Mouse (Mus musculus): ENCODE results near the gene Reps2. TPM values are rescaled to one million over a fixed set of nuclear protein-coding genes. Genes with fewer than 3 reads are reported as not detected.

Gene Reps2
- total RNA-seq, 1 experiment: 1.5 TPM

DNA sequence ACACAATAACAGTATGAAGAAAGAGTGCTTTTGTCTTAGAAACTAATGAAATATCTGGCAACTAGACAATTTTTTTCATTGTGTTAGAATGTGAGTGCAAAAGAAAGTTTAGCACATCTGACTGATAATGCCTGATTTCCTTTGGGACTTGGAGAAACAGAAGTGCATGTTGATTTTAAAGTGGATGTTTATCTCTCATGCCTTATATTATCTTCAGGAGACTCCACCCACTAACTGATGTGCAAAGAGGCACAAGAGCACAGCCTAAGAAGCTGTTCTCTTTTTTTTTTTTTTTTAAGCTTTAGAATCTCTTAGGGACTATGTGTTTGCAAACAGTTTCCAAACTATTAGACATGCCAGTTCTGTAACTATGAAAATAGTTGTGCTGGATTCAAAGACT, 7.7 kb upstream of the Reps2 start:
- Histone ChIP-seq H3K36me3 (ENCODE audit: control insufficient read depth, insufficient read depth, low read length, poor library complexity, severe bottlenecking) (no peaks in the 10 kb centered on the region), H3K27ac (ENCODE audit: insufficient read depth, low read depth, low read length, poor library complexity, severe bottlenecking) (no peak overlapping the region), H3K9me3 (ENCODE audit: control insufficient read depth, insufficient read depth, low read depth, low read length) (no peaks in the 10 kb centered on the region), H3K4me3 (ENCODE audit: insufficient read depth in 1 of 2, low read depth in 1 of 2, low read length in 2 of 2, poor library complexity in 1 of 2, severe bottlenecking in 1 of 2) (no peak overlapping the region), H3K4me1 (ENCODE audit: control insufficient read depth in 2 of 2, insufficient read depth in 2 of 2, low read length in 2 of 2, poor library complexity in 1 of 2) (no peaks in the 10 kb centered on the region), H3K9ac (ENCODE audit: insufficient read depth, low read depth, low read length, poor library complexity, severe bottlenecking) (no peak overlapping the region)
- in situ Hi-C loops (cut with MboI; ENCODE audit: low sequenced_read_pairs in 2 of 2, unreplicated experiment in 2 of 2): no loop called here
- DNase-seq (ENCODE audit: low read depth, low spot score): no peak
- TF ChIP-seq CHD2 (IDR thresholded peaks at IDR 0.05; ENCODE audit: low read depth, low read length): no peak
- TF ChIP-seq ZC3H11A (IDR thresholded peaks at IDR 0.05; ENCODE audit: borderline replicate concordance, low read depth, low read length): no peak
- no peak for TF ChIP-seq MAFK (IDR thresholded peaks at IDR 0.05; ENCODE audit: insufficient read depth, low read depth, low read length)
- no peak for TF ChIP-seq HCFC1 (IDR thresholded peaks at IDR 0.05; ENCODE audit: borderline replicate concordance, insufficient read depth, low read length)
- no peak for TF ChIP-seq ZNF384 (IDR thresholded peaks at IDR 0.05; ENCODE audit: low read depth, low read length)

DNA sequence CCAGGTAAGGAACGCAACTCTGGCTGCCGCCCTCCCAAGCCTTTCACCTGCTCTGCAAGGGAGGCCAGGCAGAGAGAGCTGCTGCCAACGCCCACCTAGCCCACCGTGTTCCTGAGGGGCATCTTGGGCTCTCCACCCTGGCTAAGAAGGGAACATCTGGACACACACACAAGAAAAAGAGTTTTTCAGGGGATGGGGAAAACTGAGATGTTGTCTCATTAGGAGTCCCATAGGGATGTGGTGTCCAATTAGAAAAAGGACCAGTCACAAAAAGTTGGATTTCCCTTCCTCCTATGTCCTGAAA, 292 bp upstream of the Reps2 start:
- no peak for DNase-seq (ENCODE audit: low read depth, low spot score)
- Histone ChIP-seq H3K36me3 (ENCODE audit: control insufficient read depth, insufficient read depth, low read length, poor library complexity, severe bottlenecking) (no peaks in the 10 kb centered on the region), H3K4me1 (ENCODE audit: control insufficient read depth in 2 of 2, insufficient read depth in 2 of 2, low read length in 2 of 2, poor library complexity in 1 of 2) (no peaks in the 10 kb centered on the region), H3K9ac (ENCODE audit: insufficient read depth, low read depth, low read length, poor library complexity, severe bottlenecking) (no peak overlapping the region), H3K27ac (ENCODE audit: insufficient read depth, low read depth, low read length, poor library complexity, severe bottlenecking) (no peak overlapping the region), H3K9me3 (ENCODE audit: control insufficient read depth, insufficient read depth, low read depth, low read length) (no peaks in the 10 kb centered on the region), H3K4me3 (ENCODE audit: insufficient read depth in 1 of 2, low read depth in 1 of 2, low read length in 2 of 2, poor library complexity in 1 of 2, severe bottlenecking in 1 of 2) (peak overlapping the region; percentile 4 to 38; a peak in 2 of 4 replicates)
- TF ChIP-seq ZNF384 (IDR thresholded peaks at IDR 0.05; ENCODE audit: low read depth, low read length) (no peak), MAFK (IDR thresholded peaks at IDR 0.05; ENCODE audit: insufficient read depth, low read depth, low read length) (no peak), HCFC1 (IDR thresholded peaks at IDR 0.05; ENCODE audit: borderline replicate concordance, insufficient read depth, low read length) (no peak), CHD2 (IDR thresholded peaks at IDR 0.05; ENCODE audit: low read depth, low read length) (no peak), ZC3H11A (IDR thresholded peaks at IDR 0.05; ENCODE audit: borderline replicate concordance, low read depth, low read length) (no peak)
- in situ Hi-C loops (cut with MboI; ENCODE audit: low sequenced_read_pairs in 2 of 2, unreplicated experiment in 2 of 2): no loop called here

DNA sequence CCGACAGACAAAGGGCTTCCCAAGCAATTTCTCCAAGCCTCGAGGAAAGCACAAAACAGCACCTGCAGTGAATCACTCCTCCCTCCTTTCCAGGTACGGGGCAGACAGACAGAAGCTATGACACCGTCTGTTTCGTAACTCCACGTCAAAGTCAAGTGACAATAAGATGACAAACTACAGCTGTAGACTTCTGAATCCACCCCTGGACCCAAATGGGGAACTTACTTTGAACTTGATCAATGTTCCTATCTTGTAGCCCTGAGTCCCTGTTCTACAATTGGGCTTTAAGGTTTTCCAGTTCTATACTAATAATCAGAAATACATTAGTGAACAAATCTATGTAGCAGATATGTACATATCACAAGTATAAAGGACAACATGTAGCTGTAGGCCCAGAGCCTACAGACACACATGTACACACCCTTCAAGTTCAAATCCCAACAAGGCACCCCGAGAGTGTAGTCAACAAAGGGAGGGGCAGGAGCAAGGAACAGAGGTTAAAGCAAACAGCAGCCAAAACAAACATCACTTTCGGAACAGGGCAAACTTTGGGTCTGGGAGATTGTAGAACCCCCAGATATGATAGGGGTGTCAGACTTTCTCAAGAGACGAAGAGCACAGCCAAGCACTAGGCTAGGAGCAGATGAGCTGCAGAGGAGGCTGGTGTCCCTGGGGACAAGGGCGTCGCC, 903 bp downstream of the Reps2 start:
- Histone ChIP-seq H3K9ac (ENCODE audit: insufficient read depth, low read depth, low read length, poor library complexity, severe bottlenecking) (no peak overlapping the region), H3K36me3 (ENCODE audit: control insufficient read depth, insufficient read depth, low read length, poor library complexity, severe bottlenecking) (no peaks in the 10 kb centered on the region), H3K4me3 (ENCODE audit: insufficient read depth in 1 of 2, low read depth in 1 of 2, low read length in 2 of 2, poor library complexity in 1 of 2, severe bottlenecking in 1 of 2) (peak overlapping the region in 1 of 2 experiments; percentile 66; a peak in 1 of 4 replicates), H3K4me1 (ENCODE audit: control insufficient read depth in 2 of 2, insufficient read depth in 2 of 2, low read length in 2 of 2, poor library complexity in 1 of 2) (no peaks in the 10 kb centered on the region), H3K27ac (ENCODE audit: insufficient read depth, low read depth, low read length, poor library complexity, severe bottlenecking) (no peak overlapping the region), H3K9me3 (ENCODE audit: control insufficient read depth, insufficient read depth, low read depth, low read length) (no peaks in the 10 kb centered on the region)
- in situ Hi-C loops (cut with MboI; ENCODE audit: low sequenced_read_pairs in 2 of 2, unreplicated experiment in 2 of 2): no loop called here
- no peak for TF ChIP-seq ZC3H11A (IDR thresholded peaks at IDR 0.05; ENCODE audit: borderline replicate concordance, low read depth, low read length)
- no peak for TF ChIP-seq ZNF384 (IDR thresholded peaks at IDR 0.05; ENCODE audit: low read depth, low read length)
- no peak for TF ChIP-seq MAFK (IDR thresholded peaks at IDR 0.05; ENCODE audit: insufficient read depth, low read depth, low read length)
- TF ChIP-seq HCFC1 (IDR thresholded peaks at IDR 0.05; ENCODE audit: borderline replicate concordance, insufficient read depth, low read length): no peak
- TF ChIP-seq CHD2 (IDR thresholded peaks at IDR 0.05; ENCODE audit: low read depth, low read length): no peak
- DNase-seq (ENCODE audit: low read depth, low spot score): no peak

DNA sequence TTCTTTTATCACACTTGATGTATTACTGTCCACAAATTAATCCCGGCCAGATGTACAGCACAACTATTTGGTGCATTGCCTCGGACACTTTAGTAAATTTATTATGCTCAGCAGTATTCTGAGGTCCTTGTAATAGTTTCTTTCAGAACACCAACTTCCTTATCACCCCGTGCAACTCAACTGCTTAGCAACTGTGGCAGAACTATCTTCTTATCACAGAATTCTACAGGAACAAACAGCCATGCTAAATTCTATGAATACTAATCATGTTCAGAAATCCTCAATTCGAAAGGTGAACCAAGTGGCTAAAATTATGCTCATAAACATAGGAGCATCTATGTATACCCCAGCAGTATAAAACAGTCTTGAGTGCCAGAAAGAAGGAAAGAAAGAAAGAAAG, 1.7 kb downstream of the Reps2 start:
- in situ Hi-C loops (cut with MboI; ENCODE audit: low sequenced_read_pairs in 2 of 2, unreplicated experiment in 2 of 2): no loop called here
- H3K36me3 ChIP-seq (ENCODE audit: control insufficient read depth, insufficient read depth, low read length, poor library complexity, severe bottlenecking): no peaks in the 10 kb centered on the region
- no peaks in the 10 kb centered on the region for H3K9me3 ChIP-seq (ENCODE audit: control insufficient read depth, insufficient read depth, low read depth, low read length)
- no peak overlapping the region for H3K4me3 ChIP-seq (ENCODE audit: insufficient read depth in 1 of 2, low read depth in 1 of 2, low read length in 2 of 2, poor library complexity in 1 of 2, severe bottlenecking in 1 of 2)
- DNase-seq (ENCODE audit: low read depth, low spot score): no peak
- no peak overlapping the region for H3K9ac ChIP-seq (ENCODE audit: insufficient read depth, low read depth, low read length, poor library complexity, severe bottlenecking)
- no peak overlapping the region for H3K27ac ChIP-seq (ENCODE audit: insufficient read depth, low read depth, low read length, poor library complexity, severe bottlenecking)
- H3K4me1 ChIP-seq (ENCODE audit: control insufficient read depth in 2 of 2, insufficient read depth in 2 of 2, low read length in 2 of 2, poor library complexity in 1 of 2): no peaks in the 10 kb centered on the region
- TF ChIP-seq CHD2 (IDR thresholded peaks at IDR 0.05; ENCODE audit: low read depth, low read length): no peak
- TF ChIP-seq ZNF384 (IDR thresholded peaks at IDR 0.05; ENCODE audit: low read depth, low read length): no peak
- no peak for TF ChIP-seq HCFC1 (IDR thresholded peaks at IDR 0.05; ENCODE audit: borderline replicate concordance, insufficient read depth, low read length)
- TF ChIP-seq MAFK (IDR thresholded peaks at IDR 0.05; ENCODE audit: insufficient read depth, low read depth, low read length): no peak
- TF ChIP-seq ZC3H11A (IDR thresholded peaks at IDR 0.05; ENCODE audit: borderline replicate concordance, low read depth, low read length): no peak
